Mouse (Mus musculus): ENCODE measurements around the gene Nxpe5. TPM values are rescaled to one million over a fixed set of nuclear protein-coding genes. Genes with fewer than 3 reads are reported as not detected.
"Not testable (repeated sequence)": the region's sequence is repeated elsewhere in the genome, so short reads cannot be mapped to it uniquely, and the experiment has no call there.

Nxpe5 gene
- total RNA-seq (2021) = under 1 TPM; 0.51 to 0.96 TPM
- long read RNA-seq, experiment 1, partial matches to known transcripts = 1 of 1 reads
- long read RNA-seq, experiment 1, other reads (novel, unspliced or antisense) = 0 of 1 reads
- long read RNA-seq, experiment 2 = 0 reads

GRCm38 (mm10) chr5:138225700-138226099 is at the start of gene Nxpe5:
Gene Nxpe5, plus strand, starts transcription at chr5:138225898.
- DNase-seq = no peak

- peak; percentile 87 for DNase-seq
These were observed 38.6 kb upstream of the Nxpe5 start, which contains the start of the genes Taf6 and Cnpy4 for GRCm38 (mm10) chr5:138186950-138187638. Gene Taf6, minus strand, starts transcription at chr5:138187451. Gene Cnpy4, plus strand, starts transcription at chr5:138187485.

GRCm38 (mm10) chr5:138187661-138188306 is 37.9 kb upstream of the Nxpe5 start:
- peak; percentile 73 for DNase-seq

- peak; percentile 89 for DNase-seq
These were observed 31.6 kb upstream of the Nxpe5 start, which contains the start of gene Mblac1 for GRCm38 (mm10) chr5:138193771-138194727. Gene Mblac1, plus strand, starts transcription at chr5:138194314.

GRCm38 (mm10) chr5:138194755-138195345 is 30.8 kb upstream of the Nxpe5 start:
- peak; percentile 49 for DNase-seq

- no peak for DNase-seq
These were observed 30.2 kb upstream of the Nxpe5 start for GRCm38 (mm10) chr5:138195463-138195862.

GRCm38 (mm10) chr5:138199576-138199975 is 26.1 kb upstream of the Nxpe5 start:
- peak; percentile 40 for DNase-seq

GRCm38 (mm10) chr5:138202086-138202485 is 23.6 kb upstream of the Nxpe5 start:
- DNase-seq = no peak

GRCm38 (mm10) chr5:138207253-138207652 is 18.4 kb upstream of the Nxpe5 start:
- peak; percentile 44 for DNase-seq

- DNase-seq = no peak
These were observed 17.8 kb upstream of the Nxpe5 start for GRCm38 (mm10) chr5:138207873-138208272.

GRCm38 (mm10) chr5:138216632-138217031 is 9.1 kb upstream of the Nxpe5 start:
- DNase-seq = not testable (repeated sequence)

- no peak for DNase-seq
These were observed 5.8 kb upstream of the Nxpe5 start for GRCm38 (mm10) chr5:138219864-138220263.

- DNase-seq = peak; percentile 96
These were observed 3.6 kb upstream of the Nxpe5 start for GRCm38 (mm10) chr5:138222111-138222510.

- DNase-seq = no peak
These were observed 2.4 kb upstream of the Nxpe5 start for GRCm38 (mm10) chr5:138223287-138223686.

GRCm38 (mm10) chr5:138226491-138226890 is 793 bp downstream of the Nxpe5 start:
- no peak for DNase-seq

GRCm38 (mm10) chr5:138227367-138227766 is 1.7 kb downstream of the Nxpe5 start:
- no peak for DNase-seq

- peak; percentile 62 for DNase-seq
These were observed 2.3 kb downstream of the Nxpe5 start for GRCm38 (mm10) chr5:138228026-138228425.

- no peak for DNase-seq
These were observed 3.8 kb downstream of the Nxpe5 start for GRCm38 (mm10) chr5:138229511-138229910.

GRCm38 (mm10) chr5:138233778-138234177 is 8.1 kb downstream of the Nxpe5 start:
- DNase-seq = no peak

GRCm38 (mm10) chr5:138234224-138234623 is 8.5 kb downstream of the Nxpe5 start:
- no peak for DNase-seq

GRCm38 (mm10) chr5:138241511-138241910 is 15.8 kb downstream of the Nxpe5 start:
- DNase-seq = peak; percentile 57

GRCm38 (mm10) chr5:138251144-138251543 is 25.4 kb downstream of the Nxpe5 start:
- DNase-seq = no peak
